Mouse (Mus musculus) megakaryocyte-erythroid progenitor cell, adult 5-6 weeks (primary cell): ENCODE data around the gene Kcnn3. TPM values are rescaled to one million over a fixed set of nuclear protein-coding genes. Genes with fewer than 3 reads are reported as not detected.

Experiments
- ATAC-seq: replicated peaks from 2 replicates; pipeline ENCODE4 v1.8.0; 2016; ENCODE audit warnings: mild to moderate bottlenecking, inconsistent platforms; ENCODE audit not compliant: severe bottlenecking, poor library complexity, low FRiP score, low TSS enrichment
- total RNA-seq, 2 experiments: library from RNA; stranded (forward) in 1 of 2; stranded (reverse) in 1 of 2; fragments of 200-1000, 215-1000 nt in 1 of 2; fragments of >200 nt in 1 of 2; fragmentation: Nextera tagmentation in 1 of 2; gene quantifications; 2 replicates each; pipeline ENCODE4 v1.2.3; 2014 to 2017

Gene Kcnn3
- total RNA-seq, 2 experiments from 2014 or later, result not detected

DNA sequence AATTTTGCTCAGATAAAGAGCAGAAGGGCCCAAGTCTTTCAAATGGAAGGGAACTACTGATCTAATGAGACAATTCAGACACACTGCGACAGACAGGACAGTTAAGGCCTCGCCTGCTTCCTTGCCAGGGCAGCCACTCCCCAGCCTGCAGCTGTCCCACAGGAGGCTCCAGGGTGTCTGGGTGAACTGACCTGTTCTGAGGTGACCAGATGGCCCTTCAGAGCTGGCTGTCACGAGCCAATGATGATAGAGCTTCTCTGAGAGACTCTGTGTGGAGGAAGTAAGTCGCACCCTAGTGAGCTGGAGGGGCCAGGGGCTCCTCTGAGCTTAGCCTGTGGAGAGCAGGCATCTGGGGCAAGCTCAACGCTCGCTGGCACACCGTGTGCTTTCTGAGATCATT lies 81.1 kb downstream of the Kcnn3 start:
- ATAC-seq, result no peak

- no peak for ATAC-seq
Observed at GRCm38 (mm10) chr3:89603300-89603699, 83.3 kb downstream of the Kcnn3 start.

DNA sequence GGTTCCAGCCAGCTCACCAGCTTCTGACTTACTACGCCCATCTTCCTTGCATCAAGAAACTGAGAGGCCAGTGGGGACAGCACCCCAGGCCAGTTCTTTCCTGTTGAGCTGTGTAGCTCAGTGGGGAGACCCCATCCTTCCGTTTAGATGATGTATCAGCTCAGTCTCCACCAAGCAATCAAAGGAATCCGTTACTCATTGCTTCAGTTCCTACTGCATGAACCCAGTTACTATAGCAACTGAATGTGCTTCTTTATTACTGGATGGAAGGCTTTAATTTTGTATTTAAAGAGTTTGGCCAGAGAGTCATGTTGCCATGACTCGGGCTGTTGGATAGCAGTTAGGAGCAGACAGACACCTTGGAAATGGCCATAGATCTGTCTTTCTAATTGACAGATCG lies 85.3 kb downstream of the Kcnn3 start:
- ATAC-seq, result no peak

DNA sequence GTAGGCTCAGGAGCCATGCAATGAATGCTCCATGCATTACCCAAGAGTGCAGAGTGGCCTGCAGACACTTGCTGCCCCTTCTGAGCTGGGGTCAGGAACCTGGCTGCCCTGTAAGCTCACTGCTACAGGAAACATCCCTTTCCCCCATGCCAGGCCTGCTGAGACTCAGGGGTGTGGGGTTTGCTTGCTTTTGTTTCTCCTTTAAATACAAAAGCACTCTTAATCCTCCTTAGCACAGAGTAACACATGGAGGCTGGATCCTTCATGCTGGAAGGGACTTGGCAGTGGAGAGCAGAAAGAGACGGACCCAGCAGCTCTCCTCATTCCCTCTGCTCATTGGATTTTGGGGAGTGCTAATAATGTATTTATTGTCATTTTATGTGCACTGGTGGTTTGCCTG lies 87.4 kb downstream of the Kcnn3 start:
- ATAC-seq, result no peak

- ATAC-seq, result no peak
Observed at GRCm38 (mm10) chr3:89612048-89612447, 92.1 kb downstream of the Kcnn3 start.

- ATAC-seq, result no peak
Observed at GRCm38 (mm10) chr3:89613526-89614523, 93.9 kb downstream of the Kcnn3 start.

GRCm38 (mm10) chr3:89616861-89617260 lies 96.9 kb downstream of the Kcnn3 start:
- ATAC-seq, result no peak

DNA sequence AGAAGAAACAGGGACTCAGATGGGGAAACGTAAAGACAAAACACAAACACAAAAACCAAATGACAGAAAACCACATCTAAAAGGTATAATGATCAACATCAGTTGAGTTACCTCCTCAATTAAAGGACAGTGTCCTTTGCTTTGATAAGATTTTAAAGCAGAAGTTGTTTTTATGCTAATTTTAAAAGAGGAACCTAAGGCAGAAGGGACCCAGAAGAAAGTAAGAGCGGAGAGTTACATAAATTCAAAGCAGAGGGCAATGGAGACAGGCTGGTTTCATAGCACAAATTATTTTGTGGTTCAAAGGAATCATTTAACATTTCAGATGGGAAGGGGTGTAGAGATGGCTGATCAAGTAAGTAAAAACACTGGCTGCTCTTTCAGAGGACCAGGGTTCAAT lies 97.4 kb downstream of the Kcnn3 start:
- ATAC-seq, result no peak

- ATAC-seq, result no peak
Observed at GRCm38 (mm10) chr3:89622825-89623224, 102.9 kb downstream of the Kcnn3 start.

DNA sequence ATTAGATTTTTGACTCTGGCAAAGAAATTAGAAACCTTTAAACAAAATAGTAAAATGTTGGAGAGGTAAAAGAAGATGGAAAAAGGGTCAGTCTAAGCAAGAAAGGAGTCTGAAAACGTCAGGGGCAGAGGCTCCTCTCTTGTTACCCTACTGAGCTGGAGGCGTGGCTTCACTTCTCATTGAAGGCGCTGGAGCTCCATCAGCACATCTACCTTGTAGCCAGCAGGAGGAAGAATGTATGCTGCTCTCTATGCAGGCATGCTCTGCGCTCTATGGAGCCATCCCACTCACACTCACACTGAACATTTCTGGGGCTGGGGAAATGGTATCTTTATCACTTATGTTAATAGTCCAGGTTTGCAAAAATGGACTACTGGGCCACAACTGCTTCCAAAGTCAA lies 103.6 kb downstream of the Kcnn3 start:
- no peak for ATAC-seq

DNA sequence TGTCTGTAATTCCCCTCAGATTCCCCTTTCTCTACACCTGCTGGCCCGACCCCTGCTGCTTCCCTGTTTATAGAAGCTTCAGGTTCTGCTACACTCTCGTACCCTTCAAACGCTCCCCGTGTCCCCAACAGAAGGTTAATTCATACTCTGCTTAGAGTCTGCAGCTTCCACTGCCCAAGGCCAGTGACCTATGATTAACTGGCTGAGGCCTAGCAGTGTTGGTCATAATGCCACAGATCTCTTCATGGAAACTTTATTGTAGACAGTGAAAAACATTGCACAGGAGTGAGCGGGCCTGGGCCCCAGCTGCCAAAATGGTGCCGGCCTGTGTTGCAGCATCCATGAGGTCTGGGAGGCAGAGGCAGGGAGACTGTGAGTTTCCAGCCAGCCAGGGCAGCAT lies 104.0 kb downstream of the Kcnn3 start:
- ATAC-seq, result no peak

- ATAC-seq, result no peak
Observed at GRCm38 (mm10) chr3:89624814-89625445, 105.0 kb downstream of the Kcnn3 start.

- no peak for ATAC-seq
Observed at GRCm38 (mm10) chr3:89626556-89626955, 106.6 kb downstream of the Kcnn3 start.

DNA sequence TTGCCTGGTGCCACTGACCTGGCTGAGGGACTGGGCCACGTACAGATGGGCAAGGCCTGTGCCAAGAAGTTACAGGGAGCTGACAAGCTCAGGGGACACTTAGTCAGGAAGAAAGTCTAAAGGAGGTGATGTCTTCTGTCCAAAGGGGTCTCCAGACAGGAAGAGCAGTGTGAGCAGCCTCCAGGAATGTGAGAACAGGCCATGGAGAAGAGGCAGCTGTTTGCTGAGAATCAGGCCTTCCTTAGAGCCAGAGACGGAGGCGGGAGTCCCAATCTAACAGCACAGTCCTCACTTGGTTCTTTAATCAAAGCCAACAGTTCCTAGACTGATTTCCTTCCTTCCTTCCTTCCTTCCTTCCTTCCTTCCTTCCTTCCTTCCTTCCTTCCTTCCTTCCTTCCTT lies 109.8 kb downstream of the Kcnn3 start:
- ATAC-seq, result no peak

DNA sequence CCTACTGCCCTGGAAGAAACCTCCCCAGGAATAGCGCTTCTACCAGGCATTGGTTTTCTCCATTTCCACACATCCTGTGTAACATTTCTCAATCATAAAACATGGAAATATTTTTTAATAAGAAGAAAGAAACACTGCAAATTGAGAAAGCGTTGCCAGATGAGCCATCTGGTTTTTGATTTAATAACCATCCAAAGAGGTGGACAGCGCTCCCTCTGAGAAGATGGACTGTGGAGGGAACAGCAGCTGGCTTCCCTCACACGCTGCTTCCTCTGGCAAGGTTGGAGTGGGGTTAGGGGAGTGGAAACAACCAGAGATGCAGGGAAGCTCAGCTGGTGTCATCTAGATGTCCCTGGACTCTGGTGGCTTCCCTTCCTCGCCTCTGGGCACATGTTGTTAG lies 111.8 kb downstream of the Kcnn3 start:
- ATAC-seq, result no peak

- no peak for ATAC-seq
Observed at GRCm38 (mm10) chr3:89633531-89633930, 113.6 kb downstream of the Kcnn3 start.

- no peak for ATAC-seq
Observed at GRCm38 (mm10) chr3:89633941-89634340, 114.0 kb downstream of the Kcnn3 start.

DNA sequence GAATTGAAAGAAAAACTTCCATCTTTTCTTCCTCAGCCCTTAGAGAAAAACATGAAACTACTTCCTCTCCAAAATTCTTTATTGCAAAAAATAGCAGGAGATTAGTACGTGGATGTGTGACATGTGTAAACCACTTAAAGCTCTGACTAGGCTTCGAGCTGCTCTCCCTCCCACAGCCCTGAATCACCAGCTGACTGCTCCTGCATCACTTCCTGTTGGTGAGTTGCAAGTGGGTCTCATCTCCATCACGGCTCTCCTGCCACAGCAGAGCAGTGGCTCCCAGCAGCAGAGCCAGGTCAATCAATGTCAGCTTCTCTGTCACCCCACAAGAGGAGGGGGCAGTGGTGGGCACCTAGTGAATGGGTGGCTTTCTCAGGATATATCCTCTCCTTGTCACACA lies 120.8 kb downstream of the Kcnn3 start:
- ATAC-seq, result no peak

- ATAC-seq, result no peak
Observed at GRCm38 (mm10) chr3:89643391-89643790, 123.4 kb downstream of the Kcnn3 start.

DNA sequence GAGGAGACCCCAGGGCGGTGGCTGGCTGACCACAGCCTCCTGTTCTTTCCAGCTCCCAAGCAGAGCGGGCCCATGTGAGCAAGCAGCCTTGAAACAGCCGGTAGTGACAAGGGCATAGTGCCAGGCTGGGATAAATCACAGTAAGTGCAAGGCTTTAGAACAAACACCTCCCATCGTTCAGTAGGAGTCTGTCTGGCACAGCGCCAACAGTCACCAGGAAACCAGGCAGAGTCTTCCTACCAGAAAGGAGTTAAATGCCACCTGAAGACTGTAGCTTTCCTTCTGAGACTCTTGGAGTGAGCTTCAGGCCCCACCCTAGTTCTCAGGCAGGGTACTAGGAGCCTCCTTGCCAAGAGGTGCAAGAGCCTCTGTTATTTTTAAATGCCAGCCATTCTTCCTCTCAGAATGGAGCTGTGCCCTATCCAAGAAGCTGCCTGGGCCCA lies 126.9 kb downstream of the Kcnn3 start:
- no peak for ATAC-seq
